Mouse (Mus musculus) 3T3-L1 (cell line): ENCODE measurements at regions not wholly inside any gene's neighbourhood (a gene's known extent, or its start where the extent isn't known, plus 50 kb on each side); places are given as distances from the start of the nearest gene placed in this dataset.

Experiments
- DNase-seq: peaks from one replicate; pipeline ENCODE4 v3.0.0-alpha.2; 2015; ENCODE audit warnings: low read depth, low spot score

DNA sequence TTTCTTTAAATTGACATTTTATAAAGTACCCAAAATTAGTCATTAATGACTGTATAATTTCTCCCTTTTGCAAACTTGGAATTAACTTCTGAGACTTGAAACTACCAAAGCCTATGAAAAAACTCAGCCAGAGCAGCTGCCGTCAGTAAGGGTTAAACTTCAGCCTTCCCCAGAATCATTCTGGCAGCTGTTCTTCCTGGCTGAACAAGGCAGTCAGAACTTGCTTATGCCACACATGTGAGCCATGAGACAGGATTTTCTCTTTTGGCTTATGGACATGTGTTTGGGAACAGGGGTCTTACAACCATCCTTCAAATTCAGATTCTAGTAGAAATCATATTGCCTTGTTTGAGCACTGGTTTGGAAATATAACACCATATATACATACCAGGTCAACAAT is 422.4 kb upstream of the Fat1 start:
- DNase-seq, result no peak

DNA sequence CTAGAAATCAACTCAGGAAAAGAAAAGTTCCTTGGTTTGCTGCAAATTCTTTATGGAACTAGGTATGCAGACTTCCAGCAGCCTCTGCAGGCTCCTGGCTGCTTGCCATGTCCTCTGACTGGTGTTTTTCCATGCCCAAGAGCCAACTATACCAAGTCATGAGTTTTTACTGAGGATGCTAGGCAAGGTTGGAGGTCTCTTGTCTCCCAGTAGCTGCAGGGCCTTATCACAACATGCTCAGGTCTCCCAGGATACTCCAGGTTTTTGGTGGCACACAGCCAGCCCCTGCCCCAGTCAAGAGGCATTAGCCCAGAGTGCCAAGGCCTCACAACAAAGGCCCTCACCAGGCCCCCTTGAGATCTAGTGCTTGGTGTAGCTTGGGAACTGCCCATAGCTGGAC is 409.3 kb upstream of the Fat1 start:
- peak; percentile 50 for DNase-seq

DNA sequence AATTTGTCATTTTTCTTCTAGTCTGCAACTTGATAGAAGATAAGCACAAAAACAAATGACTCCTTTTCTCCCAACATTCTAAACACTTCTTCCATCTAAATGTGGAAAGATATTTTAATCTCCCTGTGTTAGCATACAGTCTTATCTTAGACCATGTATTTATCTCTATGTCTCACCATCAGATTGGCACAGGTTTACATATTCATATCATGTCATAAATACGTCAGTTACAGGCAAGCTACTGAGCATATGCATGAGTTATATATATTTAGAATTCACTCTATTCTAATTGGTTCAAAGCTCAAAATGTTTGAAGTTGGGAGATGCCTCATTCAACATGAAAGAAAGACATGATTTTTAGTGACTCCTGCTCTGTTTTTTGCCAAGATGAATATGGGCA is 405.6 kb upstream of the Fat1 start:
- no peak for DNase-seq

DNA sequence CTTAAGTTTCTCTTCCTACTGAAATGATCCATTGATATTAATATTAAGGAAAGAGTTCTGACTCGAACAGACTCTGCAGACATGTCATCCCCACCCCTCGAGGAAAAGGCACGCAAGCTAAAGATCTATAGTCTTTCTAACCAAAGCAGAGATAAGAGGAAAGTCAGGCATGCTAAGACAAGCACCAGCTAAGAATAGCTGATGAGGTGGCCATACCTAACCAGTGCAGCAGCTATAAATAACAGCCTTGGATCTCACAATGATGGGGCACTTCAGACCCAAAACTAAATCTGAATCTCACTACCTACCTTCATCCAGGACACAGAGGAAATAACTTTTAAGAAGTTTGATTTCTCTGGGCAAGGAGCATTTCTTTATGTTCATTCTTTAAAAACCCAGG is 386.4 kb upstream of the Fat1 start:
- no peak for DNase-seq

DNA sequence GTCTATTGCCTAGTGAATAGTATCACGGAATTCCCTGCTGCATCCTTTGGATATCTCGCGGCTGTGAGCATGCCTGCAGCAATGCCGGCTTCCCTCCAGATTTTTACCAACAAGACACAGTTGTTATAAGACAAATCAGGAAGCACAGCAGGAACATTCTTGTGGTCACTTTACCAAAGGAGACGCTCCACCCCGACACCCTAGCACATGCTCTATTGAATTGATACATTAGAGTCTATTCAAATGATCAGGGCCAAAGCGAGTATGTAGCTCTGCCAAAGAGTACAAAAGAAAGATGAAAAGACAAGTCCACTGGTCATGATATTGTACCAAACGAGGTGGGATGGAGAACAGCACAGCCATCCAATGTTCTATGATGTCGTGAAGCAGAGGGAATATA is 376.1 kb upstream of the Fat1 start:
- no peak for DNase-seq

DNA sequence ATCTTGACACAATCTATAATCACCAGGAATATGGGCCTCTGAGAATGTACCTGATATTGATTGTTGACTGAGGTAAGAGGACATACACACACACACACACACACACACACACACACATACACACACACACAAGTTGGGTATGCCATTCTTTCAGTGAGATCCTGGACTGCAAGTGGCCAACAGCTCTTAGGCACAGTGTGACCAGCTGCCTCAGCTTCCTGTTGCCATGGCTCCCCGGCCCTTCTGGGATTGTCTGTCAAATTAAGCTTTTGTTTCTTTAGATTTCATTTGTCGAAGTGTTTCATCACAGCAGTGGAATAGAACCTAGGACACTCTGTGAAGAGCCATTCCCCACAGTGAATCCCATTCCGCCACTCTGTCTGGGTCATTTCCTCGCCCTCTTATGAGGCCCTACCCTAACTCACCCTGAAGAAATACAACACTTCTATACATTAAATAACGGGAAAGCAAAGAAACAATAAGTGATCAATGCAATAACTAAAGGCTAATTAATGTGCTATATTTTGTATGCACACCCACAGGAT is 358.9 kb upstream of the Fat1 start:
- DNase-seq, result no peak

DNA sequence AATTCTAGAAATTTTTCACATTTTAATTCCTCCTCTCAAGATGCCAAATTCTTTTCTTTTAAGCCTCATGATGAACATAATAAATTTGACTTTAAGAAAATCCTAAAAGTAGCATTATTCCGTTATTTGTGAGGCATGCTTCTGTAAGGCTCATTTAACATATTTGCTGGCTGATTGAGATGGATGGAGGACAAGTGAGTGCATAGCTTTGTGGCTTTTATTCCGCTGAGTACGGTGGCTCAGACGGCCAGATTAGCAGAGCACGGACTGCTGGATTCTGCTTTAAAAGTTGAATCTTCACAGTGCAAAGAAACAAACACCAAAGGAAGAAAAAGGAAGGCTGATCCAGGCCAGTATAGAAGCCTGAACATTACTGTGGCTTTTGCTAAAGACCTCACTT is 358.3 kb upstream of the Fat1 start:
- no peak for DNase-seq
